Mouse (Mus musculus) naive thymus-derived CD4-positive, alpha-beta T cell, adult 2 months (primary cell): ENCODE results near the gene Mt3.
A peak's percentile ranks its signal among the peaks of the same experiment; 100 is the strongest.
"Not testable (repeated sequence)": the region's sequence is repeated elsewhere in the genome, so short reads cannot be mapped to it uniquely, and the experiment has no call there.

Experiments
- DNase-seq: peaks from one replicate; pipeline ENCODE4 v3.0.0-alpha.2; 2011; ENCODE audit warnings: low read depth

The Mt3 gene

GRCm38 (mm10) chr8:94153451-94153850 lies 1.0 kb downstream of the Mt3 start:
- DNase-seq, result no peak

- DNase-seq, result no peak
Observed at GRCm38 (mm10) chr8:94154537-94154936, 2.1 kb downstream of the Mt3 start.

GRCm38 (mm10) chr8:94156092-94156491 lies 3.7 kb downstream of the Mt3 start:
- DNase-seq, result no peak

GRCm38 (mm10) chr8:94165772-94166171 lies 13.4 kb downstream of the Mt3 start:
- not testable (repeated sequence) for DNase-seq

GRCm38 (mm10) chr8:94167244-94167643 lies 14.8 kb downstream of the Mt3 start:
- peak; percentile 85 for DNase-seq

GRCm38 (mm10) chr8:94169547-94169946 lies 17.1 kb downstream of the Mt3 start:
- DNase-seq, result no peak

- no peak for DNase-seq
Observed at GRCm38 (mm10) chr8:94171321-94171755, 18.9 kb downstream of the Mt3 start.

- DNase-seq, result no peak
Observed at GRCm38 (mm10) chr8:94172075-94172808, 19.8 kb downstream of the Mt3 start, which contains the start of gene Mt2. Mt2 (plus strand) TSS chr8:94172664.

- DNase-seq, result no peak
Observed at GRCm38 (mm10) chr8:94172809-94173732, 20.7 kb downstream of the Mt3 start.

GRCm38 (mm10) chr8:94173848-94174403 lies 21.5 kb downstream of the Mt3 start:
- no peak for DNase-seq

- no peak for DNase-seq
Observed at GRCm38 (mm10) chr8:94174619-94175213, 22.3 kb downstream of the Mt3 start.

GRCm38 (mm10) chr8:94177716-94178390 lies 25.4 kb downstream of the Mt3 start:
- no peak for DNase-seq

- DNase-seq, result peak; percentile 50
Observed at GRCm38 (mm10) chr8:94178857-94179712, 26.7 kb downstream of the Mt3 start, which contains the start of gene Mt1. Mt1 (plus strand) TSS chr8:94179082.

- no peak for DNase-seq
Observed at GRCm38 (mm10) chr8:94179713-94180560, 27.5 kb downstream of the Mt3 start.

GRCm38 (mm10) chr8:94180561-94180908 lies 28.1 kb downstream of the Mt3 start:
- DNase-seq, result no peak

GRCm38 (mm10) chr8:94182055-94182929 lies 29.9 kb downstream of the Mt3 start:
- no peak for DNase-seq

- peak; percentile 88 for DNase-seq
Observed at GRCm38 (mm10) chr8:94183117-94183516, 30.7 kb downstream of the Mt3 start.

GRCm38 (mm10) chr8:94184357-94184843 lies 32.0 kb downstream of the Mt3 start:
- DNase-seq, result no peak

GRCm38 (mm10) chr8:94185791-94186190 lies 33.4 kb downstream of the Mt3 start:
- no peak for DNase-seq
